Mouse (Mus musculus): ENCODE measurements at regions not wholly inside any gene's neighbourhood (a gene's known extent, or its start where the extent isn't known, plus 50 kb on each side); places are given as distances from the start of the nearest gene placed in this dataset.

DNA sequence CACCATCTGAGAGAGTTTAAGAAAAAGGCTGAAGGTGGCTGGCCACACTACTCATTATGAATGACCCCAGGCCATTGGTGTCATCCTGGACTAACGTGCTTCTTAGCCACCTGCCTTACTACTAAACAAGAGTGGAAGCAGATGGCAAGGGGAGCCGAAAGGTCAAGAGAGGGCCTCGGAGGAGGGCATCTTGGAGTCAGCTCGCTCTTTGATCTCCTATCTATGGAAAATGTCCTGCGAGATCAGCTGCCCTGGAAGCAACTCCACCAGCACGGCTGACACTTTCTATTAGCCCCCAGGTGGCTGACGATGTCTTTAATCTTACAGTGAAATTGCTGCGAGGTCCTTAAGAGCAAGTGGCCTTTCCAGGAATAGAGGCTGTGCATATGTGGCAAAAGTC lies 179.3 kb downstream of the Csl start:
- TF ChIP-seq USF1 (IDR thresholded peaks at IDR 0.05; ENCODE audit: low read depth, low read length) (no peak), ZNF384 (IDR thresholded peaks at IDR 0.05; ENCODE audit: low read depth, low read length) (no peak), CTCF (IDR thresholded peaks at IDR 0.05 in 2 of 3, conservative IDR thresholded peaks at IDR 0.05 in 1 of 3; ENCODE audit: control insufficient read depth in 1 of 3, insufficient read depth in 1 of 3, low read depth in 2 of 3, low read length in 3 of 3, poor library complexity in 1 of 3, severe bottlenecking in 1 of 3) (no peak), TBP (IDR thresholded peaks at IDR 0.05; ENCODE audit: low read depth, low read length) (no peak), NRF1 (IDR thresholded peaks at IDR 0.05; ENCODE audit: insufficient read depth, low read depth, low read length, poor library complexity, severe bottlenecking) (no peak), EP300 (IDR thresholded peaks at IDR 0.05; ENCODE audit: low read depth in 1 of 2, low read length in 2 of 2) (no peak), GATA1 (IDR thresholded peaks at IDR 0.05; ENCODE audit: low read depth, low read length) (no peak)

Measured in MEL (cell line).